Mouse (Mus musculus) bone marrow macrophage, adult 2 months (primary cell): ENCODE results near the gene Mosmo.

Experiments used
- CTCF ChIP-seq: IDR thresholded peaks from 2 replicates; pipeline ENCODE4 v1.5.1; 2012; ENCODE audit warnings: low read depth, mild to moderate bottlenecking, low read length, moderate library complexity
- POLR2A ChIP-seq: IDR thresholded peaks from 2 replicates; pipeline ENCODE4 v1.6.1; 2012; ENCODE audit warnings: mild to moderate bottlenecking, low read depth, low read length, borderline replicate concordance

DNA sequence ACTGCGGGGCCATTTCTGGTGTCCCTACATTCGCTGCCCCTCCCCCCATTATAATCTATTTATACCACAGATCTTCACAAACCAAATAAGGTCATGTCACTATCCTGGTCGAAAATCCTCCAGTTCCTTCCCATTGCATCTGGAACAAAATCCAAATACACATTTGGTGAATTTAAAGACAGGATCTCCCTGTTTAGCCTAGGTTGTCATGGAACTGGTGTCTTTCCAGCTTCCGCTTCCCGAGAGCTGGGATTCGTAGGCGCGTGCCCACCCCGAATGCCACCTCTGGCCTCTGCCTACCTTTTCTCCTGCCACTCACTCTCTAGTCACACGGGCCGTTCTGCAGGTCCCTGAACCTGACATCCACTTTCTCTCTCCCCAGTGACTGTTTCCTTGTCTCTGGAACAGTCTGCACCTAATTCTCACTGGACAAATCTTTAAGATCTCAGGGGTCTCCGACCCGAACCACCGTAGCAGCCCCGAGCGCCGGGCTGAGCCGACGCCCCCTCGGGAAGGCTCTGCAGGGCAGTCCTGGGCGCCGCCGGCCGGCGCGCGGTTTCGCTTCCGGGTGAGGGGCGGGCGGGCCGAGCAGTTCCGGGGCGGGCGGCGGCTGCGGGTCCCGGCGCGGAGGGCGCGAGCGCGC lies at the start of gene Mosmo:
- TF ChIP-seq POLR2A (no peak), CTCF (no peak)
